Mouse (Mus musculus) ES-E14 (cell line): ENCODE measurements around the gene Tbccd1.

ENCODE experiments used
- CHD2 ChIP-seq: IDR thresholded peaks from 2 replicates; pipeline ENCODE4 v1.6.1; 2014; ENCODE audit warnings: mild to moderate bottlenecking, low read depth, low read length, inconsistent platforms
- ZC3H11A ChIP-seq: IDR thresholded peaks from 2 replicates; pipeline ENCODE4 v1.6.1; 2012; ENCODE audit warnings: low read depth, mild to moderate bottlenecking, inconsistent platforms, low read length, borderline replicate concordance
- ZNF384 ChIP-seq: IDR thresholded peaks from 2 replicates; pipeline ENCODE4 v1.6.1; 2012; ENCODE audit warnings: low read depth, low read length, inconsistent platforms

GRCm38 (mm10) chr16:22767405-22767804, 90.1 kb downstream of the Tbccd1 start:
- no peak for TF ChIP-seq ZNF384
- 0 out of 2 replicates have a peak, but pooled peaks have one; percentile 4 for TF ChIP-seq ZC3H11A
- TF ChIP-seq CHD2 = no peak
